Mouse (Mus musculus) T-helper 2 cell (primary cell): ENCODE results near the gene Cda.

ENCODE experiments used
- in situ Hi-C: fragments of 300-600 bp; cut with MboI, MseI; formaldehyde crosslinking; loops from one replicate; pipeline ENCODE4 v1.15.1; 2025; ENCODE audit warnings: high pct_unique_total_duplicates

Gene Cda

DNA sequence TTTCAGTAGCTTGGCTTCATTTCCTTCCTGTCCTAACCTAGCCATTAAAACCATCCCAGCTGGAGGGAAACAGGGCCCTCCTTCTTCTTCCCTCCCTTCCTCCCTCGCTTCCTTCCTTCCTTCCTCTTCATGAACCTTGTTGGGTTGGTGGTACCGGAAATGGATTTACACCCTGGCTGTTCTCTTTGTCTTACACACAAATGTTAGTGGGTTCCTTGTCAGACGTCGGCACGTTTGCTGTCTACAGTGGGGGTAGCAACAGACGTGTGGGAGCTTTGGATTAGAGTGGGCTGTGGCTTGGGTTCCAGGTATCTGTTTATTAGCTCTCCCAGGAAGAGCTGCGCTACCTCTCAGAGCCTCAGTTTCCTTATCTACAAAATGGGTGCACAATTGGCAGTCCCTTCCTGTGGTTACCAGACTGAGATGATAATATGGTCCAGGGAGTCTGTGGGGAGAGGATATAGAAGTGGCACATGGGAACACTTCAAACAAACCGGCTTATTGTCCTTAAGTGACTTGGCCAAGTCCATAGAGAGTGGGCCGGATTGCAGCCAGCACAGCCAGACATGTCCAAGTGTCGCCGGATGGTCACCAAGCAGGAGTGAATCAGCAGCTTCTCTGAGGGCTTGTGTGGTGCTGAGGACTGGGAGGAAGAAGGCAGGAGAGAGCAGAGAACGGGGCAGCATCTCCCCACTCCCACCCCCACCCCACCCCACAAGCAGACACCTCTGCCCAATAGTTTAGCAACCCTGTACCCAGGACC lies 887 bp upstream of the Cda start:
- in situ Hi-C loops, result no loop called here

DNA sequence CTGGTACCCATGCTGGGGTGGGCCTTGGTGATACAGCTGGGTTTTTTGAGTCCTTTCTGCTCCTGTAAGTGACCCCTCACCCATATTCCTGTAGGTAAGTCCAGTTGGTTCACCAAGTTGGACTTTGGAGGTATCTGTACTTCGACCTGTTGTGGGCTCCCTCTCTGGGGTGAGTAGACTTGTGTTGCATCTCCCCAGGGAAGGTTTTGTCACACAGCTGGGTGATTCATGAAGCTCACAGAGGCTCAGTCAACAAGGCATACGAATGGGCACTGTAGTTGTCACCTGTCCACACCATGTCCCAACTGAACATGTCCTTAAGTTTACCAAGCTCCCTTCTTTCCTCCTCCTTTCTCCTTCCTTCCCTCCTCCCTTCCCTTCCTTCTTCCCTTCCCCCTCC lies 1.2 kb downstream of the Cda start:
- in situ Hi-C loops, result no loop called here

DNA sequence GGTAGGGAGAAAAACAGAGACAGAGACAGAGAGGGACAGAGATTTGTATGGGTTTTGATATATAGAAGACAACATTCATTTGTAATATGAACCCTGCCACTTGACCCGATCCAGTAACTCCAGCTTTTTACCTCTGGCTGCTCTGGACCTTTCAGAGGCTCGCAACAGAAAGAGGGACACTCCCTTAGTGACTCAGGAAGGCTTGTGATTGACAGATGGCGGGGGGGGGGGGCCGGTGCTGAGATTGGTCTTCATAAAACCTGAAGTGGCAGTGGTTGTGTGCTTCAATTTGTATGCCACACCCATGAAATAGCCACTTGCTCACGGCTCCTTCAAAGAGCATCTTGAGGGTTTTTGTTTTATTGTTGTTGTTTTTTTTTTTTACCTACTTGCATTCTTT lies 4.3 kb downstream of the Cda start:
- in situ Hi-C loops, result no loop called here

DNA sequence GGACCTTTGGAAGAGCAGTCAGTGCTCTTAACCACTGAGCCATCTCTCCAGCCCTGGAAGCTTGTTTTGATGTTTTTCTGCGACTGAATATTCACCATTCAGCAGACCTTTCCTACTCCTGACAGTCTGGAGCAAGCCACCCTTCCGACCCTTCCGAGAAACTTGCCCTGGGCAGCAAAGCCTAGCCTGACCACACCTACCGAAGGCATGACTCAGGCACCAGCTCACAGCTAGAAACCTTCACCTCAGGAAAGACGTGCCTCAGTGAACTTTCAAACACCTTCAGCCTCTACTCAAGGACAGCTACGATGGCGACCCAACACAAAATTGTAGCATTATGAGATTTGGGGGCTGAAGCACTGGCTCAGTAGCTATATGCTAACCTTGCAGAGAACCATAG lies 4.9 kb downstream of the Cda start:
- in situ Hi-C loops, result no loop called here

DNA sequence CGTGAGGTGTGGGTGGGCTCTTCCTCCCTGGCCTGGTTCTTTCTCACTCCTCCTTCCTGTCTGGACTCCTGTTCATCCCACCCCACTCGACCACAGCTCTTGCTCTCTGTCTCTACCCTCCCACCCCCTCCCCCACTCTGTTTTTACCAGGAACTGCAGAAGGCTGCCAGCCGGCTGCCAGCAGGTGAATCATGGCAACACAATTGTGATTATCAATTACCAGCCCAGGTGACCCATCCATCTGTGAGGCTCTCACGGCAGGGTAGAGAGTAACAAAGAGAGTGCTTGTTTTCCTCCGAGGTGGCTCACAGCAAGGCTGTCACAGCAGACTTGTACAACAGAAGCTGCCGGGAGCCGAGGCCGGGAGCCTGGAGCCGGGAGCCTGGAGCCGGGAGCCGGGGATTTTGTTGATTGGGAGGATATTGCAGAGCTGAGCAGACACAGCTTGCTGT lies 6.4 kb downstream of the Cda start:
- in situ Hi-C loops, result no loop called here

DNA sequence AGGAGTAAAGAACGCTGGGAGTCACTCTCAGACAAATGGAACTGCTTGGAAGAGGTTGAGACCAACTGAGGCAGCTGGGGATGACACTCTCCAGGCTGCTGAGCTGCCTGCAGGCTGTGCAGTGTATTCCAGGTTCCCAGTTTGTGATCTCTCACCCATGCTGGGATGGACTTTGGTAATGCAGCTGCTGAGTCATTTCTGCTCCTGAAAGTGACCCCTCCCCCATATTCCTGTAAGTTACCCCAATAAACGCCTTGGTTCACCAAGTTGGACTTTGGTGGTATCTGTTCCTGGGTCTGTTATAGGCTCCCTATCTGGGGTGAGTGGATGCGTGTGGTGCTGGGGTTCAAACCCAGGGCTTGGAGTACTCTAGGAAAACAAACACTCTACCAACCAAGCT lies 9.6 kb downstream of the Cda start:
- in situ Hi-C loops, result no loop called here

DNA sequence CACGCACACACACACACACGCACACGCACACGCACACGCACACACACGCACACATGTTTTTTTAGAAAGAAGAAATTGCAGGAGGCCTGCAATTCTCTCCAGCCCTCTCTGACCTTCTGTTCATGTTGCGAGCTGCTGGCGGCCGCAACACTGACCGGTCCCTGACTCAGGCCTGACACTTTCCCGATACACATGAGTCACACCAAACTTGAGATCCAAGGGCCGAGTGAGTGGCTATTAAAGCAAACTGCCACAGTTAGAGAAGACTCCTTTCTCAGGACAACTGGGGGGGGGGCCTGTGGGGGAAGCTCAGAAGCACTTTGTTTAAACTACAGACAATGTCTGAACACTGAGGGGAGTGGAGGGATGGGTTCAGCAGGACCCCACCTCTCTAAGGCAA lies 11.2 kb downstream of the Cda start:
- in situ Hi-C loops, result no loop called here

DNA sequence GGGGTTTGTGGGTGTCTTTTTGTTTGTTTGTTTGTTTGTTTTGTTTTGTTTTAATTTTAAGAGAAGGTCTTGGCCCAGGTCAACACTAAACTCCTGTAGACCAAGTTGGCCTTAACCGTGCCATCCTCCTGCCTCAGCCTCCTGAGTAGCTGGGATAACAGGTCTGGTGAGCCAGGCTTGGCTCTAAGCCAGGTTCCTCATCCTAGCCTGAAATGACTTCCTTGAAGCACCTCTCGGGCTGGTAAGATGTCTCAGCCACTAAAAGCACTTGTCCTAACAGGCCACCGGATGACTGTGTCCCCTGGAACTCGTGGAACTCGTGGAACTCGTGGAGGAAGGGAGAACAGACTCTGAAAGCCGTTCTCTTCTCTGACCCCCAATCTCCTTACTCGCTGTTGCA lies 11.7 kb downstream of the Cda start:
- in situ Hi-C loops, result no loop called here

DNA sequence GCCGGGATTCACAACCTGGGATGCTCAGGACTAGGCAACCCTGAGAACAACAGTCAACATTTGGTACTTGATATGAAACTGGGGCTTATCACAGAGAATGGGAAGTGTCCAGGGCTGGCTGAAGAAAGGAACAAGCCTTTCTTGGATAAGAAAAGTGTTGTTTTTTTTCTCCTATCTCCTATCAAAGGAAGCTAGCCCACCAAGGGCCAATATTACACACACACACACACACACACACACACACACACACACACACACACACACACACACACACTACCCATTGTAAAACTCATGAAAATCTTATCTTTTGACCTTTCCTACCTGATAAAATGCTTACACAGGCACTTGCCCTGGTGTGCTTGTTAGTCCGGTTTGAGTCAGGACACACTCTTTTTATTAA lies 12.3 kb downstream of the Cda start:
- in situ Hi-C loops, result no loop called here

DNA sequence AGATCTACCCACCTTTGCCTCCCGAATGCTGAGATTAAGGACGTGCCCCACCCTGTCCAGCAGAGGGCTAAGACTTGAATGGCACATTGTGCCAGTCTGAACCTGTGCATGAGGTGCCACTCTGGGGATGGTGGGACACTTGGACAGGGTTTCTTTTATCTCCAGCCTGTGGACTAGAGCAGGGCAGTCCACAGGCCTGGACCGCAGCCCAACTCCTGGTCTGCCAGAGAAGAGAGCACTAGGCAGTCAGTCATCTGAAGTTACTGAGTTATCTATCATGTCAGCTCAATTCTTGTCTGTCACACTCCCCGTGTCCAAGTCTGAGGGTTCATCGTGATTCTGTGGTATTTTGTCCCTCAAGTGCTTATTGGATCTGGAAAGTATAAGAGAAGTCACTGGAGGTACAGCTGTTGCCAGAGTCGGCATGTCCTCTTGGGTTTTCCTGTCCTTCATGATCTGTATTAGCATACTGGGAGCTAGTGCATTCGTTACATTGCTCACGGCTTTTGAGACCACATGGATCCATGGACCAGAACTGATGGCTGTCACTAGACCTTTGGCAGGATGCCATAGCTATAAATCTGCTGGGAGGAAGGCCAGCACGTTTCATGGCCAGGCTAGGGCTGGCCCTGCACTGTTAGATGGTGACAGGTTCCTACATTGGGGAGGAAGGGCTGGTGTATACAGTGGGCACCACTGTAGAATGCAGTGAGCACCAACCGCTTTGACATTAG lies 14.2 kb downstream of the Cda start:
- in situ Hi-C loops, result no loop called here

DNA sequence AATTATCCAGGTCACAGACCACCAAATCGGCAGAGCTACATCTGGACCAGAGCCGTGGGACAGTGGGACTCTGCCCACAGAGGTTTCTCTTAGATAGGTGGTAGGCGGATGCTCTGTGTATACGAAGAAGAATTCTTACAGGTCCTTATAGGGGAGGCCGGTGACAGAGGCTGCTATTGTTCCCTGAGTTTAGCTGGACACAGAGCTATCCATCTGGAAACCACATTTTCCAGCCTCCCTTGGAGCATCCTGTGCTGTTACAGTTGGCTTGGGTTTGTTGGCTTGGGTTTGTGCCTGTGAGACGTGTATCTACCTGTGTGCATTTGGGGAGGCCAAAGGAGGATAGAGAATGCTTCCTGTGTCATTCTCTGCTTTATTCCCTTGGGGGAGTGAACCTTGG lies 15.1 kb downstream of the Cda start:
- in situ Hi-C loops, result no loop called here

DNA sequence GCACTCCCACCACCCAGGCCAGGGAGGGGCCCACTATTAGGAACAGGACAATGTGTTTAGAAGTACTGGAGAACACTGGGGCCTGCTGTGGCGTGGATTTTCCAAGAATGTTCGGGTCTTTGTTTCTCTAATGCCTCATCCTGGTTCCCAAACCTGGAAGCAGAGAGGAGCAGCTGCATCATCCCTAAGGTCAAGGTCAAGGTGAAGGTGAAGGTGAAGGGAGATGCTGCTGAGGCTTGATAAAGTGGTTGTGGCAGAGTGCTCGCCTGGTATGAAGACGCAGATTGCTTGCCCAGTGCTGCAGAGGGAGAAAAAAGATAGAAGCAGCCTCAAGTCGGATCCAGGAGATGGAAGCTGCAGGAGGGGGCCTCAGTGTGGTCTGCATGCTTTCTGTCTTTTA lies 16.0 kb downstream of the Cda start:
- in situ Hi-C loops, result no loop called here

DNA sequence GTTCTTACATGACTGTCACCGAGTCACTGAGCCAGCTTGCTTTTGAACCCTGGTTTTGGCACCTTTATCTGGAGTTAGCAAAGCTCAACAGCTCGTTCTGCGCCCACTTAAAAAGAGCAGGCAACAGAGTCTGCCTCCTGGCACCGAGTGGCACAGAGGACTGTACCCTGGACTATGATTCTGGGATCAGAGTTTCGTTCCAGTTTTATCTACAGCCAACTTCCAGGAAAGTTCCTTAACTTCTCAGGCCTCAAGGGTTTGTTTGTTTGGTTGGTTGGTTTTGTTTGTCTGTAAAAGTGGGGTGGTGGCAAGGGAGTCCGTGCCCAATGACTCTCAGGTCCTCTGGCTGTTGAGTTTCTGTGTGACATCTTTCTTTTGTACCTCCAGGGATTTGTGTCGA lies 19.1 kb downstream of the Cda start:
- in situ Hi-C loops, result no loop called here

DNA sequence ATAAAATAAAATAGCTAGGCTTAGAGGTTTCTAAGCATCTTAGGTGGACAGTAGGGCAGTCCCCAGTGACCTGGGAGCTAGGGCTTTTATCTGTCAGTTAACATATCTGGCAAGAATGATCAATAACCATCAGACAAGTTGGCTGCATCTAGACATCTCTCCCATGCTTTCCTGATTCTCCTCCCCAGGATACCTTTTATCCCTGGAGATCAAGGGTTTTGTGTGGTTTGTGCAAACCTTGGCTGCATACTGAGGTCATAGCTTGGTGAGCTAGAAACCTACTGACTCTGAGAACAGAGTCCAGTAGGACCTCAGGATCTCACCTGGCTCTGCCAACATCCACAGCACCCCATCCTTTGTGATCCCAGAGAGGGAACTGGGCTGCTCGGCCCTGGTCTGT lies 20.5 kb downstream of the Cda start:
- in situ Hi-C loops, result no loop called here

DNA sequence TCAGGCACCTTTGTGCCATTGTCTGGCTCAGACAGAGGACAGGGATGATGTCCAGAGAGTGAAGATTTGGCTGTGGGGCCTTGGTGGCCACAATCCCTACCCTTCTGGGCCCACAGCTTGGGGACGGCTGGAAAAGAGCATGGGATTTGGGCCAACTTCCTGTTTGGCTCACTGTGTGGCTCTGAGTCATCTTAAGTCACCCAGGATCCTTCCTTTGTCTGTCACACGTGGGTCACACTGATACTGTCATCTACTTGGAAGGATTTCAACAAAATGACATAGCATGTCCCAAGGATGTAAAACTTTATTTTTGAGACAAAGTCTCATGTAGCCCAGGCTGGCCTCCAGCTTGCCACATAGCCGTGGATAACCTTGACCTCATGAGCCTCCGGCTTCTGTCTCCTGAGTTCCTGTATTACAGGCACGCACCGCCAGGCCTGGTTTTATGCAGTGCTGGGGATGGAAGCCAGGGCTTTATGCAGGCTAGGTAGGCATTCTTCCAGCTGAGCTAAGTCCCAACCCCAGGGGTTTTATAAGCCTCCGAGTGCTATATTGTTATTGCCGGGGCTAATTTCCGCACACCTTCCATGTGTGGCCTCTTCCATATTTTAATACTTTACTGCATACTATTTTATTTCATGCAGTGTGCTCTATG lies 22.8 kb downstream of the Cda start:
- in situ Hi-C loops, result loop anchor here (5.0 kb wide), 1 partner anchor 37 kb away; no protein-coding TSS in a partner anchor

DNA sequence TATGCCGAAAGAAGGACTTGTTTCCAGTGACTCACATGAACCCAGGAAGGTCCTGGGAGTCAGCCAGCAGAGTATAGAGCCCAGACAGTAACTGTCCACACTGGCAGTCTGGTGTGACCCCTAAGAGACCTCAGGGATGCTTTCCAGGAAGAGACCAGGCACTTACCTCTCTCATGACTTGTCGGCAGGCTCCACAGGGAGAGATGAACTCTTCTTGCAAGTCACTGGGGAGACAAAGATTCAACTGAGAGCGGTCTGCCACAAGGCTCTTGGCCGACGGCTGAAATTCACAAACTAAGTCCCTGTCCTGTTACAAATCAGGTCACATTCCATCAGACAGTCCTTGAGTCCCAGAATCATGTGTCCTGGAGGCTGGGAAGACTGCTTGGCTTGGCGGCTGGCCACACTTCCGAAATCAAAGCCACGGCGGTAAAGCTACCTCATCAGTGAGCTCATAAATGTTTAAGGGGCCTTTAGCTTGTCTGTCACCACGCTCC lies 24.4 kb downstream of the Cda start:
- in situ Hi-C loops, result loop anchor here (5.0 kb wide), 1 partner anchor 39 kb away; no protein-coding TSS in a partner anchor

DNA sequence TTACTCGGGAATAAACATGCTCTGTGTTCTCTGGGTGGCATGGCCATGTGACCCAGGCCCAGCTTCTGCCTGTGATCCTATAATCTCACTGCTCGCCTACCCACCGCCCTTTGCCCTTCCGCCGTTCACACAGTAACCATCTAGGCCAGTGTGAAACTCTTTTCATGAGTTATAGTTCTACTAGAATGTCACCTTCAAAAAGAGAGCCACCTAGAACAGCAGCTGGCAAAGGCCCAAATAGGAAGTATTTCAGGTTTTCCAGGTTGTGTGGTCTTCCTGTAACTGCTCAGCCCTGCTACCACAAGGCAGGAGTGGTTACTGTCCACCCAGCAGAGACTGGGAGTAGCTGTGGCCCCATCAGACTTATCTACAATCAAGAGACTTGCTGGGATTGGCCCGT lies 25.0 kb downstream of the Cda start:
- in situ Hi-C loops, result loop anchor here (5.0 kb wide), 1 partner anchor 40 kb away; no protein-coding TSS in a partner anchor

DNA sequence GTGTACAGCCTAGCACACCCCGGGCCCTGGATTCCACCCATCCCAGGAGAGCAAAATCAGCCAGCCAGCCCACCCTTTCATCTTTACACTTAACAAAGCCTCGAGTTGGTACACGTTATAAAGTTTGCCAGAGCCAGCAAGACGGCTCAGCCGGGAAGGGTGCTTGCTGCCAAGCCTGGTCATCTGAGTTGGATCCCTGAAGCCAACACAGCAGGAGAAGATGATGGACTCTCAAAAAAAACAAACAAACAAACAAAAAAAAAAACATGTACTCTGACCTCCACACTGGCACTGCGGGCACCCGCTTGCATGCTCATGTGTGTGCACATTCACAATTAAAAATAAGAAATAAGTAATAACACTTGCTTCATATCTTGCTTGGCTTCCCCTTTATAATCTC lies 25.7 kb downstream of the Cda start:
- in situ Hi-C loops, result loop anchor here (5.0 kb wide), 1 partner anchor 40 kb away; no protein-coding TSS in a partner anchor

DNA sequence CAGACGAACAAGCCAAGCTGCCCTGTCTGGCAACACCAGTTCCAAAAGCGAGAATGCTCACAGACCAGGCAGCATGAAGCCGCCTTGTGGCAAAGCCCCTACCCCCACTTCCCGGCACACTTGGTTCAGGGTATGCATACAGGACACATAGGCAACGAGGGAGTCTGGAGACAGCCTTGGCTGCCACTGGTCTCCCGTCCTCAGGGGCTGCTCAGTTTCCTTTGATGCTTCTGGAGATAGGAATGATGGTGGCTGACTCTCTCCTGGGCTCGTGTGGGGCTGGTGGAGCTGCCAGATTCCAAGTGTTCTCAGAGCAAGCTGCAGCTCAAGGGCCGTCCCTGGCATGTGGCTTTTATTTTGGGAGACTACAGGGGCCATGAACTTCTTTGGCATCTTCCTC lies 26.4 kb downstream of the Cda start:
- in situ Hi-C loops, result loop anchor here (5.0 kb wide), 1 partner anchor 41 kb away; no protein-coding TSS in a partner anchor

DNA sequence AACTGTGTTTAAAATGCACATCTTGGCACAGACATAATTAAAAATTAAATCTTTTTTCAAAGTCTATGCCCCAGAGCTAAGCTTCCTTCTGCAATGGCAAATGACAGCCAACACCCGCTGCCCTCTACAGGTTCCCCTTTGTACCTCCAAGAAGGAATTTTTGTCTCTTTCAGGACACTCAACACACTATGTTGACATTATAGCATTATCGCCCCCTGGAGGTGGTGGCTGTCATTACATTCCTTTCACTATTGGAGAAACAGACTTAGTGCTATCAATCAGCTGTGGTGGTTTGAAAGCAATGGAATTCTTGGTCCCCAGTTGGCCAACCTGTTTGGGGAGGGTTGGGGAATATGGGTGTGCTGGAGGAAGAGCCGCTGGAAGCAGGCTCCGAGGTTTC lies 27.8 kb downstream of the Cda start:
- in situ Hi-C loops, result loop anchor here (5.0 kb wide), 1 partner anchor 42 kb away; no protein-coding TSS in a partner anchor

DNA sequence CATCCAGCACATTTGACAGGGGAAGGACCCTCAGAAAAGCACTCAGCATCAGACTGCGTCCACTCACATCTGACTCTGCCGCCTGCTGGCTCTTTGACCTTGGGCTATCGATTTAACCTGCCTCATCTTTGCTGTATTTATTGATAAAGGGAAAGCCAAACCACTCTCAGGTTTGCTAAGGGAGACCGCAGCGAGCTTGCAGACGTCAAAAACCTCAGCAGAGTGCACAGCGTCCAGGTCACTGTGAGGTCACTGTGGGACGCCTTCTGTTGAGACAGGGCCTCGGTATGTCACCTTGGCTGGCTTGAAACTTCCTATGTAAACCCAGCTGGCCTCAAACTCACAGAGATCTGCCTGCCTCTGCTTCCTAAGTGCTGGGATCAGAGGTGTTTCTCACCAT lies 30.5 kb downstream of the Cda start:
- in situ Hi-C loops, result no loop called here

DNA sequence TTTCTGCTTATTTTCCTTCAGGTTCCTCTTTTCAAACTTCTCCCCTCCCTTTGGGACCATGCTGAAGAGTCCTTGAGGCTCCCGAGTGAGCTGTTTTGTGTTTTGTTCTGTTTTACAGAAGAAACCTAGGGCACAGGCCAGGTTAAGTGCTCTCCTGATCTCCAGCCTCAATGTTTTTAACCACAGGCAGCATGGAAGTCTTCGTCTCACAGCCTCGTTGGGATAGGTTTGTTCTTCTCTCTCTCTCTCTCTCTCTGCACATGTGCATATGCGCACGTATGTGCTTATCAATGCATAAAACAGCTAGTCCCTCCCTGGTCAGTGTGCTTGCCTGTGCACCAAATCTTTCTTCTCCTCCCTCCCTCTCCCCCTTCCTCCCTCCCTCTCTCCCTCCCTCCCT lies 30.9 kb downstream of the Cda start:
- in situ Hi-C loops, result no loop called here
